Mouse (Mus musculus): ENCODE results near the gene Shank2. TPM values are rescaled to one million over a fixed set of nuclear protein-coding genes. Genes with fewer than 3 reads are reported as not detected.

Shank2 gene
- total RNA-seq (2021) (under 1 TPM; 0.31 to 0.41 TPM), polyA plus RNA-seq (2012; rRNA removed) (0.15 and 0.55 TPM in 2 replicates)
- long read RNA-seq = 0 reads

DNA sequence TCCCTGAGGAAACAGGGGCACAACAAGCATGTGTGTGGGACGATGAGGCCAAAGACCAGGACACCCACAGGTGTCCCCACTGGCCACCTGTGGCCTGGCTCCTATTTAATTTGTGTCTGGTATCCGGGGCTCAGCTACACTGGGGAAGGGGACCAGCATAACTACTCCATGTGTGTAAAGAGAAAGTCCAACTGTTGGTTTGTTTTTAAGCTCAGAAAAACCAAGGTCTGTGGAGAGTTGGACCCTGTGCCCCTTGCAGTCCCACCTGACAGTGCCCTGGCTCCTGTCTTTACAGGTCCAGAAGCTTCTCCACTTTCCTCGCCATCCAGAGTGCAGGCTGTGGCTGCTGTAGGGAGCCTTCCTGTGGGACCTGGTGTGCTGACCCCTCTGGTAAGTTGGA lies at the start of gene Shank2:
Gene Shank2, plus strand, starts transcription at position 301 of the 400 bp plus-strand sequence.
- intact Hi-C loops (cut with DNase I) = no loop called here
- Histone ChIP-seq H3K36me3 (ENCODE audit: control insufficient read depth, insufficient read depth, low read length) (no peaks in the 10 kb centered on the region), H3K27ac (no peak within 1 kb of the TSS), H3K4me3 (no peak within 1 kb of the TSS), H3K27me3 (ENCODE audit: control insufficient read depth, insufficient read depth, low read length) (no peaks in the 10 kb centered on the region; the same call in 1 of the 2 replicates), H3K4me1 (ENCODE audit: control insufficient read depth, insufficient read depth, low read length) (no peaks in the 10 kb centered on the region), H3K79me2 (replicated peaks; ENCODE audit: control insufficient read depth, insufficient read depth, low read length) (no peaks in the 10 kb centered on the region), H3K9ac (ENCODE audit: low read depth, low read length) (no peak within 1 kb of the TSS)
- TF ChIP-seq CTCF (IDR thresholded peaks at IDR 0.05) = no peak
- TF ChIP-seq EP300 (IDR thresholded peaks at IDR 0.05; ENCODE audit: insufficient read depth, low read depth, low read length) = no peak
- TF ChIP-seq POLR2A (IDR thresholded peaks at IDR 0.05; ENCODE audit: insufficient read depth, low read depth, low read length) = no peak
- DNase-seq = no peak
- WGBS = 74% methylated on average over 3 of the region's 3 CpGs

DNA sequence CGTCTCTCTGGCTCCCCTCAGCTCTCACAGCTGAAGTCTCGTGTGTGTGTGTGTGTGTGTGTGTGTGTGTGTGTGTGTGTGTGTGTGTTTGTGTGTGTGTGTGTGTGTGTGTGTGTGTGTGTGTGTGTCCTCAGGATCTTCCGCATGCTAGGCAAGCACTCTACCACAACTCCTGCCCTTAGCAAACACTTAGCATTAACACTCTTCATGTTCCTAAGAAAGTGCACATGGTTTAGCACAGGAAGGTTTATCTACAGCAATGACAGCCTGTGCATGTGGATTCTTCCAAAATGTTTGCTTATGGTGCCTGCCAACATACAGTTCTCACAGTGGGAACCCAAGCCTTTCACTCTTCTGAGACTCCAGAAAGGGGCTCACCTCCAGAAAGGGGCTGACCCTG lies 49.6 kb upstream of the Shank2 start:
- Histone ChIP-seq H3K4me3 (no peak overlapping the region), H3K36me3 (ENCODE audit: control insufficient read depth, insufficient read depth, low read length) (no peaks in the 10 kb centered on the region)

DNA sequence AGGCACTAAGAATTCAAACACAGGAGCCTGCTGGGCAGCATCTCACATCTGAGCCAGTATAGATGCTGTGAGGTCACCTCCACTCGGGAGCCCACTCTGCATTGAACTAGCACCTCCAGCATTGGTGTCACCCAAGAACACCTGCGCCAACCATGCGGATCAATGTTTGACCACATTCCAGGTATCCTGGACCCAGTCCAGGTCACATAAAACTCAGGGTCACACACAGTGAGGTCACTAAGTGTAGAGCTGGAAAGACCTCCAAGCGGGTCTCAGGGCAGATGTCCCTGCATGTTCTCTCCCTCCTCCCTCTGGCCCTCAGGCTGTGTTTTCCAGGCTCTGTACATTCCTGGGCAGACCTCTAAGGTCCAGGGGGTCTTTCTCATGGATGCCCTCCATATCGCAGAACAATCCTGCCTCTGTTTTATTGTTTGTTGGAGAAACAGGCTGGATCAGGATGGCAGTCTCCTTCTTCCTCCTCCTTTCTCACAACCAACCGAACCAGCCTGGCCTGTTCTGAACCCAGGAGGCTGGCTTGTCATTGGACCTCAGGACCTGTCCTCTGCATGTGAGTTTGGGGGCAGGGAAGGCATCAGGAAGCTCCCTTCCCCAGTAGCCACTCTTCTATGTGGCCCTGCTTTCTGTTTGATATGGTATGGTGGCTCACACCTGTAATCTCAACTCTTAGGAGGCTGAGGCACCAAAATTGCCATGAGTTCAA lies 45.0 kb upstream of the Shank2 start:
- no peaks in the 10 kb centered on the region for H3K36me3 ChIP-seq (ENCODE audit: control insufficient read depth, insufficient read depth, low read length)
- intact Hi-C loops (cut with DNase I) = no loop called here
- H3K27ac ChIP-seq = no peak overlapping the region
- no peaks in the 10 kb centered on the region for H3K4me1 ChIP-seq (ENCODE audit: control insufficient read depth, insufficient read depth, low read length)
- no peak overlapping the region for H3K4me3 ChIP-seq
- H3K9ac ChIP-seq (ENCODE audit: low read depth, low read length) = no peak overlapping the region
- no peaks in the 10 kb centered on the region; the same call in 1 of the 2 replicates for H3K27me3 ChIP-seq (ENCODE audit: control insufficient read depth, insufficient read depth, low read length)
- H3K79me2 ChIP-seq (replicated peaks; ENCODE audit: control insufficient read depth, insufficient read depth, low read length) = no peaks in the 10 kb centered on the region
- no peak for DNase-seq
- 83% methylated on average over 6 of the region's 6 CpGs for whole genome bisulfite sequencing
- TF ChIP-seq CTCF (IDR thresholded peaks at IDR 0.05) (no peak), EP300 (IDR thresholded peaks at IDR 0.05; ENCODE audit: insufficient read depth, low read depth, low read length) (no peak), POLR2A (IDR thresholded peaks at IDR 0.05; ENCODE audit: insufficient read depth, low read depth, low read length) (no peak)

More for the DNA sequence above, 49.6 kb upstream of the Shank2 start:
- no peaks in the 10 kb centered on the region for H3K79me2 ChIP-seq (replicated peaks; ENCODE audit: control insufficient read depth, insufficient read depth, low read length)
- H3K4me1 ChIP-seq (ENCODE audit: control insufficient read depth, insufficient read depth, low read length) = no peaks in the 10 kb centered on the region
- intact Hi-C loops (cut with DNase I) = no loop called here
- H3K27ac ChIP-seq = no peak overlapping the region
- no peaks in the 10 kb centered on the region; the same call in 1 of the 2 replicates for H3K27me3 ChIP-seq (ENCODE audit: control insufficient read depth, insufficient read depth, low read length)
- DNase-seq = no peak
- WGBS = 74% methylated on average over 3 of the region's 3 CpGs
- no peak overlapping the region for H3K9ac ChIP-seq (ENCODE audit: low read depth, low read length)
- no peak for TF ChIP-seq CTCF (IDR thresholded peaks at IDR 0.05)
- TF ChIP-seq POLR2A (IDR thresholded peaks at IDR 0.05; ENCODE audit: insufficient read depth, low read depth, low read length) = no peak
- no peak for TF ChIP-seq EP300 (IDR thresholded peaks at IDR 0.05; ENCODE audit: insufficient read depth, low read depth, low read length)

DNA sequence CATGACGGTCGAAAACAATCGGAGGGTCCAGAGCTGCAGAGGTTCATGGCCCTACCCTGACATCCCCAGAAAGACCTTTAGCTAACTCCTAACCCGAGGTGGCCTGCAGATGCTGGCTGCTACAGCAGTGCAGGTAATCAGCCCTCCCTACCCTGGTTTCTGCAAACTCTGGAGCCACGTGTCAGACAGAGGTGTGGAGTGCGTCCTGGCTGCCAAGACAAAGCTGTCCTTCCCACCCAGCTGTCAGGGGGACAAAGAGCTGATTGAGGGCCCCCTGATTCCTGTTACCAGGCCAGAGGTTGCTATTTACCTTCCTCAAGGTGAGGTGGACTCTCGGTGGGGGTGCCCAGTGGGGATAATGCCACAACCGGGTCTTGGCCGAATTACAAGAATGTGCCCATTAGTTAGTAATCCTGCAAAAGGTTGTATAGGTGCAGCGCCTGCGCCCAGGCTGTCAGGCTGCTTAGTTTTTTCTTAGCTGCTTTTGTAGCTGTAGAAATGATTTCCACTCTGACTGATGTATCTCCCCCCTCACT lies 43.6 kb upstream of the Shank2 start:
- H3K4me1 ChIP-seq (ENCODE audit: control insufficient read depth, insufficient read depth, low read length) = no peaks in the 10 kb centered on the region
- H3K36me3 ChIP-seq (ENCODE audit: control insufficient read depth, insufficient read depth, low read length) = no peaks in the 10 kb centered on the region
- no peak overlapping the region for H3K4me3 ChIP-seq
- DNase-seq = no peak
- no peaks in the 10 kb centered on the region for H3K79me2 ChIP-seq (replicated peaks; ENCODE audit: control insufficient read depth, insufficient read depth, low read length)
- H3K27ac ChIP-seq = no peak overlapping the region
- H3K9ac ChIP-seq (ENCODE audit: low read depth, low read length) = no peak overlapping the region
- 55% methylated on average over 11 of the region's 11 CpGs for WGBS
- no peaks in the 10 kb centered on the region; the same call in 1 of the 2 replicates for H3K27me3 ChIP-seq (ENCODE audit: control insufficient read depth, insufficient read depth, low read length)
- TF ChIP-seq EP300 (IDR thresholded peaks at IDR 0.05; ENCODE audit: insufficient read depth, low read depth, low read length) = no peak
- intact Hi-C loops (cut with DNase I) = no loop called here

DNA sequence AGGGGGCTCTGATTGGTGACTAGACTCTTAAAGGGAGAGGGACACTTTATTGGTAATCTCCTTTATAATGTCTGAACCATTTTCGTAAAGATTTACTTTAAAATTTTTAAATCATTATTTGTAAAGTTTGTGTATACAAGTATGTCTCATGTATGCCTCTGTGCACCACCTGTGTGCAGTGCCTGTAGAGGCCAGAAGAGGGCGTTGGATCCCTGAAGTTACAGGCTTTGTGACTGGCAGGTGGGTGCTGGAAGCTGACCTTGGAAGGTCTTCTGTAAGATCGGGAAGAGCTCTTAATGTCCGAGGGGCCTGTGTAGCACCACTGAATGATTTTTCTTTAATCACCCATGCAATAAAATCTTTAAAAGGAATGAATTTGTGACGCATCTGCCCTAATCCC lies 37.9 kb upstream of the Shank2 start:
- Histone ChIP-seq H3K36me3 (ENCODE audit: control insufficient read depth, insufficient read depth, low read length) (no peaks in the 10 kb centered on the region), H3K27me3 (ENCODE audit: control insufficient read depth, insufficient read depth, low read length) (no peaks in the 10 kb centered on the region), H3K4me1 (ENCODE audit: control insufficient read depth, insufficient read depth, low read length) (no peaks in the 10 kb centered on the region), H3K4me3 (no peak overlapping the region), H3K9ac (ENCODE audit: low read depth, low read length) (no peak overlapping the region), H3K27ac (no peak overlapping the region), H3K79me2 (replicated peaks; ENCODE audit: control insufficient read depth, insufficient read depth, low read length) (no peaks in the 10 kb centered on the region)
- TF ChIP-seq POLR2A (IDR thresholded peaks at IDR 0.05; ENCODE audit: insufficient read depth, low read depth, low read length) (no peak), EP300 (IDR thresholded peaks at IDR 0.05; ENCODE audit: insufficient read depth, low read depth, low read length) (no peak), CTCF (IDR thresholded peaks at IDR 0.05) (no peak)
- intact Hi-C loops (cut with DNase I) = no loop called here
- WGBS = 78% methylated on average over 5 of the region's 5 CpGs
- DNase-seq = no peak

DNA sequence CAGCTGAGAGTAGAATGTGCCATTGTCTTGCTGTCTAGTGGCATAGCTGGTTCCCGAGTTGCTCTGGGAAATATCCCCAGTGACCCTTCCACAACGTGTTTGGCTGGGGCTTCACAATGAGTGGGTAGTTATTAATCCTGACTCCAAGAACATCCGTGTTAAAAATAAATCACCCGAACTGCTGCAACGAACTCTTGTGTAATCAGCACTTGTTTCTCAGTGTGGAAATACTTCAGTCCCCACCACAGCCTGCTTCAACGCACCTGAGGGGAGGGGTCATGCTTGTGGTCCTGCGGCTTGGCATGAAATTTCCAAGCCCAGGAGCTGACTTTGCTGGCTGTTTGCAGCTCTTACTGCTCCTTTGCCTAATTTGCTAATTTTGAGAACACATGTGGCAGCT lies 35.1 kb upstream of the Shank2 start:
- Histone ChIP-seq H3K4me1 (ENCODE audit: control insufficient read depth, insufficient read depth, low read length) (no peaks in the 10 kb centered on the region), H3K27me3 (ENCODE audit: control insufficient read depth, insufficient read depth, low read length) (no peaks in the 10 kb centered on the region), H3K36me3 (ENCODE audit: control insufficient read depth, insufficient read depth, low read length) (no peaks in the 10 kb centered on the region), H3K27ac (no peak overlapping the region), H3K9ac (ENCODE audit: low read depth, low read length) (no peak overlapping the region), H3K79me2 (replicated peaks; ENCODE audit: control insufficient read depth, insufficient read depth, low read length) (no peaks in the 10 kb centered on the region), H3K4me3 (no peak overlapping the region)
- intact Hi-C loops (cut with DNase I) = no loop called here
- WGBS = 55% methylated on average over 7 of the region's 7 CpGs
- no peak for TF ChIP-seq POLR2A (IDR thresholded peaks at IDR 0.05; ENCODE audit: insufficient read depth, low read depth, low read length)
- TF ChIP-seq EP300 (IDR thresholded peaks at IDR 0.05; ENCODE audit: insufficient read depth, low read depth, low read length) = no peak
- TF ChIP-seq CTCF (IDR thresholded peaks at IDR 0.05) = no peak
- DNase-seq = no peak

Measured in heart, adult 2 months (tissue).